Mouse (Mus musculus): ENCODE data around the gene Cers5. TPM values are rescaled to one million over a fixed set of nuclear protein-coding genes. Genes with fewer than 3 reads are reported as not detected.

The Cers5 gene
- polyA plus RNA-seq, 1 experiment: not detected

- peak overlapping the region; percentile 91 for H3K27ac ChIP-seq (ENCODE audit: insufficient read depth, low read depth, low read length)
- TF ChIP-seq CTCF (IDR thresholded peaks at IDR 0.05; ENCODE audit: insufficient read depth, low read depth, low read length) (no peak), POLR2A (IDR thresholded peaks at IDR 0.05; ENCODE audit: insufficient read depth, low read depth, low read length) (no peak)
- H3K4me1 ChIP-seq (ENCODE audit: control insufficient read depth, insufficient read depth, low read length): peaks cover 21% of the 10 kb centered on the region
- WGBS: 26% methylated on average over 21 of the region's 21 CpGs
- no peak overlapping the region; the same call in 1 of the 2 replicates for H3K4me3 ChIP-seq (ENCODE audit: insufficient read depth, low read depth, low read length)
Observed at GRCm38 (mm10) chr15:99807776-99808735, 35.4 kb upstream of the Cers5 start.

DNA sequence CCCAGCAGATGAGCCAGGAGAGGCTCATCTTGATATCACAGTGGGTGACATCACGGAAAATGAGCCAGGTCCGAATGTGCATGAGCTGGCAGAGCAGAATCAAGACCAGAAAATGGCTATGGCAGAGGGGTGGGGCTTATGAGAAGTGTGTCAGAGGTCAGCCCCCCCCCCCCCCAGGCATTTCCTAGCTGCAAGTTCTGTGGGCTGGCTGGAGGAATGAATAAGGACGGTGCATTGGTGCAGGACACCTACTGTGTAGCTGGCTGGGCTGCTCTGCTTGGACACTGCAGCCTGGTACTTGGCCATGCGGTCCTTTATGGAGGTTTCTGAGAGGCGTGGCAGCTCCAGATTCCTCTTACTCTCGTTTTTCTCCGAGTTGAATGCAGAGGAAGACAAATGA is 33.5 kb upstream of the Cers5 start:
- no peak overlapping the region for H3K27ac ChIP-seq (ENCODE audit: insufficient read depth, low read depth, low read length)
- 57% methylated on average over 7 of the region's 7 CpGs for WGBS
- TF ChIP-seq POLR2A (IDR thresholded peaks at IDR 0.05; ENCODE audit: insufficient read depth, low read depth, low read length) (no peak), CTCF (IDR thresholded peaks at IDR 0.05; ENCODE audit: insufficient read depth, low read depth, low read length) (no peak)
- H3K4me3 ChIP-seq (ENCODE audit: insufficient read depth, low read depth, low read length): no peak overlapping the region
- peaks cover 22% of the 10 kb centered on the region for H3K4me1 ChIP-seq (ENCODE audit: control insufficient read depth, insufficient read depth, low read length)

DNA sequence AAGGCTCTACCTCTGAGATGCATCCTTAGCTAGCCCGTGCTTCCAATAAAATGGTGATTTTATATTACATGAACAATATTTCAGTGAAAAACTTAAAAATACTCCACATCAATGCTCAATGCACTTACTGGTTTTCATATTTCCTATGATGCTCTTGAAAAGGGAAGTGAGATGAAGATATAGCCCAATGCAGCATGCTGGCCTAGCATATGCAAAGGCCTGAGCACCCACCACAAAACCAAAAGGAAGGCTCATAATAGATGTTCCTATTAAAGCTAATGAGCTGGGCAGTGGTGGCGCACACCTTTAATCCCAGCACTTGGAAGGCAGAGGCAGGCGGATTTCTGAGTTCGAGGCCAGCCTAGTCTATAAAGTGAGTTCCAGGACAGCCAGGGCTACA is 33.0 kb upstream of the Cers5 start:
- H3K4me1 ChIP-seq (ENCODE audit: control insufficient read depth, insufficient read depth, low read length): peaks cover 22% of the 10 kb centered on the region
- no peak for TF ChIP-seq CTCF (IDR thresholded peaks at IDR 0.05; ENCODE audit: insufficient read depth, low read depth, low read length)
- no peak for TF ChIP-seq POLR2A (IDR thresholded peaks at IDR 0.05; ENCODE audit: insufficient read depth, low read depth, low read length)
- no peak overlapping the region for H3K27ac ChIP-seq (ENCODE audit: insufficient read depth, low read depth, low read length)
- WGBS: 96% methylated on average over 4 of the region's 4 CpGs
- H3K4me3 ChIP-seq (ENCODE audit: insufficient read depth, low read depth, low read length): no peak overlapping the region

GRCm38 (mm10) chr15:99803186-99803644 is 30.5 kb upstream of the Cers5 start:
- no peak for TF ChIP-seq POLR2A (IDR thresholded peaks at IDR 0.05; ENCODE audit: insufficient read depth, low read depth, low read length)
- no peak for TF ChIP-seq CTCF (IDR thresholded peaks at IDR 0.05; ENCODE audit: insufficient read depth, low read depth, low read length)
- Histone ChIP-seq H3K4me1 (ENCODE audit: control insufficient read depth, insufficient read depth, low read length) (peaks cover 27% of the 10 kb centered on the region), H3K27ac (ENCODE audit: insufficient read depth, low read depth, low read length) (0 out of 2 replicates have a peak overlapping the region, but pooled peaks have one; percentile 21), H3K4me3 (ENCODE audit: insufficient read depth, low read depth, low read length) (no peak overlapping the region)
- 38% methylated on average over 6 of the region's 6 CpGs for WGBS

DNA sequence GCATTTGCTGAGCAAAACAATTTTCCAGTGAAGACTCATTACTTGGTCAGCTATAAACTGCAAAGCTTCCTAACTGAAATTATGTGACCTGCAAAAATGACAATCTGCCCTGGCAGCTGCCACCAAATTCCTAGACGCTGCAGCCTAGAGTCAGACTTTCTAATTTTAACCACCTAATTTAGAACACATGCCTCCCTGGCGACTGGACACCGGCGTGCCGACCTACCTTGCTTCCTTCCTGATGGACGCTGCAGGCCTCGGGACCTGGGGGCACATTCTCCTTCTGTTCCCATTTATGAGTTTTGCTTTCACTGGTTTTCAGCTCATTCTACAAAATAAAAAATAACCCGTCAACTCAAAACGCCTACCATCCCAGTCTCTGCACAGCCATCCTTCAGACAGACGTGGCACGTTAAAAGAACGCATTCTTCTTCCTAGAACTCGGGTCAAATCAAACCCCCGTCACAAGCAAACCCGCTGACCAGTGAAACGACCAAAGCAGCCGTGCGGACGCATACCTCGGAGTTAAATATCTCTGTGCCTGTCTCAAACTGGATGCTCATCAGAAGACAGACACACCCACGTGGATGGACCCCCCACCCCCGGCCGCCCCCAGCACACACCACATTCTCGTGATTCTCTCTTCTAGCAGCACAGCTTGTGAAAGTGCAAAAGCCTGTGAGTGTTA is 29.3 kb upstream of the Cers5 start:
- H3K4me3 ChIP-seq (ENCODE audit: insufficient read depth, low read depth, low read length): no peak overlapping the region
- TF ChIP-seq POLR2A (IDR thresholded peaks at IDR 0.05; ENCODE audit: insufficient read depth, low read depth, low read length): no peak
- TF ChIP-seq CTCF (IDR thresholded peaks at IDR 0.05; ENCODE audit: insufficient read depth, low read depth, low read length): no peak
- peaks cover 25% of the 10 kb centered on the region for H3K4me1 ChIP-seq (ENCODE audit: control insufficient read depth, insufficient read depth, low read length)
- no peak overlapping the region for H3K27ac ChIP-seq (ENCODE audit: insufficient read depth, low read depth, low read length)
- 73% methylated on average over 24 of the region's 24 CpGs for WGBS

GRCm38 (mm10) chr15:99799706-99800105 is 27.0 kb upstream of the Cers5 start:
- WGBS: 89% methylated on average over 6 of the region's 6 CpGs

DNA sequence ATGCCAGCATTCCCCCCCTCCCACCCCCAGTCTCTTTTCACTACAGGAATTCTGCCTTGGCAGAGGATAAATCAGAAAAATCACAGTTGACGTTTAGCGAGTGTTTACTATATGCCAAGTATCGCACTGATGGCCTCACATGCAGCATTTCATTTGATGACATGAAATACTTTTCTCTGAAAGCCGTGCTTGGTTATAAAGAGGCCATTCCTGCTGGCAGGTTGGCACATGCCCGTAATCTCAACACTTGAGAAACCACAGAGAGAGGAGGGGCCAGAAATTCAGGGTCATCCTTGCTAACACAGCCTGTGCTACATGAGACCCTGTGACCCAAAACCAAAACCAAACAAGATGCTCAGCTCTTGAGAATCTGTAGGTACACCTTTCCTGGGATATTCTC is 25.2 kb upstream of the Cers5 start:
- TF ChIP-seq CTCF (IDR thresholded peaks at IDR 0.05; ENCODE audit: insufficient read depth, low read depth, low read length): no peak
- Histone ChIP-seq H3K4me3 (ENCODE audit: insufficient read depth, low read depth, low read length) (no peak overlapping the region), H3K4me1 (ENCODE audit: control insufficient read depth, insufficient read depth, low read length) (peaks cover 16% of the 10 kb centered on the region), H3K27ac (ENCODE audit: insufficient read depth, low read depth, low read length) (peak overlapping the region; percentile 66)
- WGBS: 71% methylated on average over 5 of the region's 5 CpGs

More at GRCm38 (mm10) chr15:99799706-99800105, 27.0 kb upstream of the Cers5 start:
- H3K4me3 ChIP-seq (ENCODE audit: insufficient read depth, low read depth, low read length): no peak overlapping the region
- H3K27ac ChIP-seq (ENCODE audit: insufficient read depth, low read depth, low read length): peak overlapping the region; percentile 88
- peaks cover 21% of the 10 kb centered on the region for H3K4me1 ChIP-seq (ENCODE audit: control insufficient read depth, insufficient read depth, low read length)
- TF ChIP-seq POLR2A (IDR thresholded peaks at IDR 0.05; ENCODE audit: insufficient read depth, low read depth, low read length) (no peak), CTCF (IDR thresholded peaks at IDR 0.05; ENCODE audit: insufficient read depth, low read depth, low read length) (no peak)

- Histone ChIP-seq H3K27ac (ENCODE audit: insufficient read depth, low read depth, low read length) (peak overlapping the region; percentile 77), H3K4me3 (ENCODE audit: insufficient read depth, low read depth, low read length) (no peak overlapping the region), H3K4me1 (ENCODE audit: control insufficient read depth, insufficient read depth, low read length) (peaks cover 19% of the 10 kb centered on the region)
- 26% methylated on average over 9 of the region's 9 CpGs for WGBS
- TF ChIP-seq CTCF (IDR thresholded peaks at IDR 0.05; ENCODE audit: insufficient read depth, low read depth, low read length): no peak
- no peak for TF ChIP-seq POLR2A (IDR thresholded peaks at IDR 0.05; ENCODE audit: insufficient read depth, low read depth, low read length)
Observed at GRCm38 (mm10) chr15:99796735-99797134, 24.1 kb upstream of the Cers5 start.

DNA sequence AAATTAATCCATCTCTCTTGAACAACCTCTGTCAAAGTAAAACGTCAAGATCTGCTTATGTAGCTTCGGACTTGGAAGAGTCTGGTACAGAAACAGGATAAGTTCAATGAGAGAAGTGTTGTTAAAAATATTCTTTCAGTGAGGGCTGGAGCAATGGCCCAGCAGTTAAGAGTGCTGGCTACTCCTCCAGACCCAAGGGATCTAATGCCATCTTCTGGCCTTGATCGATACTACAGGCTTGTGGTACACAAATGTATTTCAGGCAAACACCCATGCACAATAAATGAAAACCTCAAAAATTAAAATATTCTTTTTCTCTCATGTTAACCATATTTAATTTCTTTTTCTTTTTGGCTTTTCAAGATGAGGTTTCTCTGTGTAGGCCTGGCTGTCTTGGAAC is 23.4 kb upstream of the Cers5 start:
- Histone ChIP-seq H3K4me3 (ENCODE audit: insufficient read depth, low read depth, low read length) (no peak overlapping the region), H3K27ac (ENCODE audit: insufficient read depth, low read depth, low read length) (peak overlapping the region; percentile 77; the same call in 1 of the 2 replicates), H3K4me1 (ENCODE audit: control insufficient read depth, insufficient read depth, low read length) (peaks cover 19% of the 10 kb centered on the region)
- 91% methylated on average over 3 of the region's 3 CpGs for WGBS
- no peak for TF ChIP-seq POLR2A (IDR thresholded peaks at IDR 0.05; ENCODE audit: insufficient read depth, low read depth, low read length)
- TF ChIP-seq CTCF (IDR thresholded peaks at IDR 0.05; ENCODE audit: insufficient read depth, low read depth, low read length): no peak
